Mouse (Mus musculus) 3T3-L1 (cell line): ENCODE data around the gene Sctr.

Experiments
- DNase-seq: peaks from one replicate; pipeline ENCODE4 v3.0.0-alpha.2; 2015; ENCODE audit warnings: low read depth, low spot score

Sctr gene

DNA sequence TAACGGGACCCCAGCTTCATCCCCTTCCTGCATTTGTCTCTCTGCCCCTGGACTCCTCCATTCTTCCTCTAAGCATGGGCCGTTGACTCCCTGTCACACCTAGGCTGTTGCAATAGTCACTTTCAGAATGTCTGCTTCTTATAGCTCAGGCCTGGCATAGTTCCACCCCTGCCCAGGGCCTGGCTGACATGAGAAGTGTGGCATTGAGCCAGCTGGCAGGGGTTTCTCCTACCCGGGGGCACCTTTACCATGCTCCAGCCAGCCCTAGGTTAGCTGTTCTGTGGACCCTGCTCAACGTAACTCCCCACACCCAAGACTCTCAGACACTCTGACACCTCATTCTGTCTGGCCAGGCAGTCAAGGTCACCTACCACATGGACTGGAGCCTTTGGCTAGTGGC, 21.0 kb downstream of the Sctr start:
- no peak for DNase-seq

DNA sequence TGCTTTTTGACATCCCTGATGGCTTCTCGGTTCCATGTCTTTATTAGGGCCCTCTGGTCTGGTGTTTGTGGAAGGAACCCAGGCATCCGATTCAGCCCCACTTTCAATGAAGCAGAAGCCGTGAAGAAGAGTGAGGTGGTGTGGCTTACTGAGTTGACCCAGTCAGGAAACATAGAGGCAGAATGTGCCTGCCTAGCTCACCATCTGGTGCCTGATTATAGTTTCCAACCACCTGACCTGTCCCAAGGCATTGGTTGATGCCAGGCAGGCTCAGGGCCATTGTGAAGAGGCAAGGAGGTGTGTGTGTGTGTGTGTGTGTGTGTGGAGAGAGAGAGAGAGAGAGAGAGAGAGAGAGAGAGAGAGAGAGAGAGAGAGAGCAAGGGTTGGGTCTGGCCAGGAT, 23.8 kb downstream of the Sctr start:
- no peak for DNase-seq

DNA sequence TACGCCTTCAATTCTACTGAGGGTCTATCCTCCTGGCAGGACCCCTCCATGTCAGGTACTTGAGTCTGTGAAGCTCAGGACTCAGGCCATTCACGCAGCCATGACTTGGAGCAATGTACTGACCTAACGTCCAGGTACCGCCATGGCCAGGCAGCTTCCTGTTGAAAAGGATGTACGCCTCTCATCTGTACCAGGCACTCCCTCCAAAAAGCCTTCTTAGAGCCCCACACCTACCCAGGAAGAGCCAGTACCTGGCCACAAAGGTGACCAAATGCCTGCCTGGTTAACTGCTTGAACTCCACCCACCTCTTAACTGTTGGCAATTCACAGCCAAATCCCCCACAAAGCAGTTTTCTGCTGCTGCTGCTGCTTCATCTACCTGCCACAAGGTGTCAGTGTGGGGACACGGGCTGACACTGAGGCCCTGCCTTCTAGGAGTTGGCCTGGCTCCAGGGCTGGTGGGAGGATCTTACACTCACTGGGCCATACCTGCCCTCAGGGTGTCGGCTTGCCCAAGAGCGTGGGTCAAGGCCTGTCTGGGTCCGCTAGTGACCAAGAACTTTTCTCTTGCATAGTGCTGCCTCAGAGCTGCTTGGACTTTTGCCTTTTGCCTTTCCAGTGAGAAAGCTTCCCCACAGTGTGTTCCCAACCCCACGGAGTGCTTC, 26.2 kb downstream of the Sctr start:
- peak; percentile 91 for DNase-seq

DNA sequence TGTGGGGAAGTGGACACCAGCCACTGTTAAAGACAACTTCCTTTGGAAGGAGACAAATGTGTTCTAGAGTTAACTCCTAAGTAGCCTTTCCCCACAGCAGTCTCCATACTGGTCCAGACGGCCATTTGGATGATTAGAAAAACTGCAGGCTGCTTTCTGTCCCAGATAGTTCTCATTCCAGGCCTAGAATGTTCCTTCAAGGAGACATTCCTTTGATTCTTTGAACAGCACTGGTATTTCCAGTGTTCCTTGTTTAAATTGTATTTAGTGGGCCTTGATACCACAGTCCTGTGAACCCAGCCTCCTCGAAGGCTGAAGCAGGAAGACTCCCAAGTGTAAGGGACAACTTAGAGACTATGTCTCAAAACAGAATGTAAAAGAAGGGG, 26.8 kb downstream of the Sctr start:
- no peak for DNase-seq

DNA sequence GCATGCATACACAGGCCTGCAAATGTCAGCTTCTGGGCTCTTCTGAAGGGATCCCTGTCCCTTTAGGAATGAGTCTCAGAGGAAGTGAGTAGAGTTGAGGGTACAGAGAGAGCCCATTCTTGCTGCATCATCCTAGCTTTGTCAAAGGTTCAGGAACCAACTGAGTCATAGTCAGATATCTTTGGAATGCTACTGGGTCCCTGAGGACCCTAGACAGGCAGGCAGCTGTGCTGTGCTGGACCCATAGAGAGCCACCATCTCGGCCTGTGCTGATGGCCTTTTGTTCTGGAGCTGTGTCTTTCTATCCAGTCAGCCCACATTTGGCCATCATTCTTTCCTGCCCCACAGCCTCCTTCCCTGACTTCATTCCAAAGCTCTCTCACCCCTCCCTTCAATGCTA, 28.1 kb downstream of the Sctr start:
- peak; percentile 67 for DNase-seq

DNA sequence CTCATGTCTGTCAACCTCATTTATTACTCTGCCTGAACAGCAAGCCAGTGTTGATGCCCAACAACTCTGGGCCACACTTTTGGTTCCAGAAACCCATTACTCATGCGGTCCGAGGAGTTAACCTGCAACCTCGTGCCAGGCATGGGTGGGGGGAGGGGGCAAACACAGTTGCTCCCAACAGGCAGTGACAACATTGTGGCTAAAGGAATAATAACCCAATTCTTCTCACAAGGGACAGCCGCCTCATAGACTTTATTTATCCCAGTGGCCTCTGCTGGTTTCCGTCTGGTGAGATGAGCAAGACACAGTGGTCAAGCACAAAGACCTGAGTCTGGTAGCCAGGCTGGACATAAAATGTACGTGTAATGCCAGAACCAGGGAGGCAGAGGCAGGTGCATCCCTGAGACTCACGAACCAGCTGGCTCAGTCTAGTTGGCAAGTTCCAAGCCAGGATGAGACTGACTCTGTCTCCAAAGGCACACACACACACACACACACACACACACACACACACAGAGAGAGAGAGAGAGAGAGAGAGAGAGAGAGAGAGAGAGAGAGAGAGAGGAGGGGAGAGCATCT, 28.9 kb downstream of the Sctr start:
- no peak for DNase-seq

DNA sequence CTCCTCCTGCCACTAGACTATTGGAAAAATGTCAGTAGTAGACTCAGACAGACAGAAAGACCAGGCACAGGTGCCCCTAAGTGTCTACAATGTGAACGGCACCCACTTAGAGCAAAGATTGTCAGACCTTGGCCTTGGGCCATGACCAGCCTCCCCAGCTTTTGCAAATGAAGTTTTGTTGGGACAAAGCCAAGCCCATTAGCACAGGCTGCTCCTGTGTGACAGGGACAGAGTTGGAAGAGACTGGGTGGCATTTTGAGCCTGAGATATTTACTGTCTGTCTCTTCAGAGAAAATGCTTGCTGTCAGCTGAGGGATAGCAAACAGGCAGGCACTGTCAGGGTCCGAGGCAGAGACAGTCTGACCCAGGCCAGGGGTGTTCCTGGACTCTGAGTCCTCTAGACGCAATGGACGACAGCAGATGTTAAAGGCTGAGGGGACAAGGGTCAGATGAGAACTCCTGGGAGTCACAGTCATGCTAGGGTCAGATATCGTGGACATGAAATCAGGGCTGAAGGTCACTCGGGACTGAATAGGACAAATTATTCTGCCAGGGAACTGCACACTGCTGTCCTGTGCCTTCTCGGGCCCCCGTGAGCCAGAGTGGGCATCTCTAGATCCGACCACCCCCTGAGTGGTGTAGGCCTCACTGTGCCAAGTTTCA, 30.5 kb downstream of the Sctr start:
- no peak for DNase-seq

DNA sequence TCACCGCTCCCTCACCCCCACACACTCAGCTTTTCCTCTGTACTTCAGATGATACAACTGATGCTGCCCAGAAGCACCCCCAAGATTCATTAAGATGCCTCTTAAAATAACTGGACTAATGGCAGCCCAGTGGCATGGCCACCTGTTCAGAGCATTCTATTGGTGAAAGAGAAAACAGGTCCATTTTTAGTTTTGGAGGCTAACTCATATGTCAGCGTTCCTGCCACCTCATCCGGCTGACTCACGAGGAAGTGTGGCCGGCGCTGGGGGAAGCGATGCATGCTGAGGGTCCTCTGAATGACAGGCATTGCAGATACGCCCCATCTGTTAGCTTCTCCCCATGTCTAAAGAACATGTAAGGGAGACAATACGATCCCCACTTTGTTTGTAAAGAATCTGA, 31.9 kb downstream of the Sctr start:
- no peak for DNase-seq

DNA sequence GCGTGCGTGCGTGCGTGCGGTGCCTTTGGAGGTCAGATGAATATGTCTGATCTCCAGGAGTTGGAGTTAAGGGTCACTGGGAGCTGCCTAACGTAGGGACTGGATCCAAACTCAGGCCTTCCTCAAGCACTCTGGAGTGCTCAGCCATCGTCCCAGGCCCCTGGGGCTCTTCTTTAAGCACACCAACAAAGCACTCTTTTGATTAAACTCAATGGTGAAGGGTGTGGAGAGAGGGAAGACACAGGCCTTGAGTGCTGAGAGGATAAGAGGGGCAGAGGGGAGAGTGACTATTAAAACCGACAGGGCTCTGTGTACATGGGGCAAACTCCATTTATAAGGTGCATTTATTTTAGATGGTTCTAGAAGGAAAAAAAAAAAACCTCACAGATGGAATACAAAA, 35.7 kb downstream of the Sctr start:
- DNase-seq, result no peak

DNA sequence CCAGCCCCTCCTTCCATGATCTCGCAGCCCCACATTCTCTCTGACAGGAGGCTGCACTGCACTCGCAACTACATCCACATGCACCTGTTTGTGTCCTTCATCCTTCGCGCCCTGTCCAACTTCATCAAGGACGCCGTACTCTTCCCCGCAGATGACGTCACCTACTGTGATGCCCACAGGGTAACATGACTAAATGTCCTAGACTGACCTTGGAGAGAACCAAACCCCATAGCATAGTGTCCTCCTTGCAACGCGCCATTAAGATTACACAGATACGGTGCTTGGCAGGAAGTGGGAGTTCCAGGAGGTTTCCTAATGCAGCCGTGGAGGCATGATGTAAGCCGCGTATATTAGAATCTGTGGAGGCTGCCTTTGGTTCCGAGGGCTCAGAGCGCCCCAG, 37.9 kb downstream of the Sctr start:
- DNase-seq, result no peak

DNA sequence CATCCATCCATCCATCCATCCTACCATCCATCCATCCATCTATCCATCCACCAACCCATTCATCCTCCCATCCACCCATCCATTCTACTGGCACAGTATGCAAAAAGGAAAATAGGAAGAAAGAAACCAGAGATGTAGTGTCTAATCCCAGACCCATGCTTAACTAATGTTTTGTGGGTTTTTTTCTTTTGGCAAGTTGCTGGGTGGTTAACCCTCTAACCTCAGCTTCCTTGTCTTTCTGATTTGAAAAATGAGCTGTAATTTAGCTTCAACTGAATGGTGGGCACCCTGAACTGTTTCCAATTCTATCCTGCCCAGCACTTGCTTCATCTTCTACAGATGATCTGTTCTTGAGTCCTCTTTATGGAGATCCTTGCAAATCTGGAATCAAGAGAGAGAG, 40.6 kb downstream of the Sctr start:
- no peak for DNase-seq

DNA sequence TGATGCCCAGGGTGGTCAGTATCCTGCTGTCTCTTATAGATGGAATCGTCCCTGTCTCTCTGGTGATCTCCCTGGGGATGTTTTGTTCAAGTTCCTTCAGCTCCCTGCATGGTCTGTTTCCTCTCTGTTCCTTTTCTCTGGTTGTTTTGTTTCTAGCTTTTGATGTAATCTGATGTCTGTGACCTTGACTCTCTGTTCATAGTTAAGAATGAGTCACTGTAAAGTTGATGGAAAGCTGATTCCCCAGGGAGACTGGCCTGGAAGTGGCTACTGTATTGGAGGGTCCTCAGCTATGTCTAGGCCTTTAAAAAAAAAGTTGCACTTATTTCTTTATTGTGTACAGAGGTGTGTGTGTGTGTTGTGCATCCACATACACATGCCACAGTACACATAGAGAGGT, 44.4 kb downstream of the Sctr start:
- DNase-seq, result peak; percentile 78

DNA sequence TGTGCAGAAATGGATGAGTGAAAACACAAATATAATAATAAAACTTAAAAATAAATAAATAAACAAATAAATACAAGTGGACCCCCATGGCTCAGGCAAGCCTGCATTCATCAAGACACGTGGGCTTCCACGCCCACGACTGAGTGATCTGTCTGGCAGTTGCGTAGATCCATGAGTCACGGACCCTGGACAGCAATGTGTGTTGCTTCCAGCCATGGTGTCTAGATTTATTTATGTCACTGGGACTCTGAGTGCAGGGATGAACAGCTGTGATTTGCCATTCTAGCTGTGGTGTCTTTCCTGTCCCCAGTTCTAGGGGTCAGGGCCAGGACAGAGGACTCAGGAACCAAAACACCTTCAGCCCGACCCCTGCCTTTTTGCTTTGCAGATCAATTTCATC, 48.3 kb downstream of the Sctr start:
- peak; percentile 82 for DNase-seq

DNA sequence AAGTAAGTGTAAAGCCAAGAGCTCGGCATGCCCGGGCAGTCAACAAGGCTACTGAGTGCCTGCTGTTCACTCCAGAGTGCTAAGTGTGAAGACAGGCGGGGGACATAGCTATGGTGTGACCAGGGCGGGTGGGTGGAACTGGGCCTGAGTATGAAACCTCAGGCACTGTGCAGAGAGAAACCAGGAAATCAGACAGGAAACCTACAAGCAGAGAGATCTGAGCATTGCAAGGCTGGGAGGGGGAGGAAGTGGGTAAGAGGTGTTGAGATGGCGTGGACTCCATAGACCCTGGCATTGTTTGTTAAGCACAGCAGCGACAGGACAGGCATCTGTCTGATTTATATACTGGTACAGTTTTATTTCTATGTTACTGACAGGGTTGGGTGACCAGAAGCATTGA, 48.8 kb downstream of the Sctr start:
- DNase-seq, result peak; percentile 34

DNA sequence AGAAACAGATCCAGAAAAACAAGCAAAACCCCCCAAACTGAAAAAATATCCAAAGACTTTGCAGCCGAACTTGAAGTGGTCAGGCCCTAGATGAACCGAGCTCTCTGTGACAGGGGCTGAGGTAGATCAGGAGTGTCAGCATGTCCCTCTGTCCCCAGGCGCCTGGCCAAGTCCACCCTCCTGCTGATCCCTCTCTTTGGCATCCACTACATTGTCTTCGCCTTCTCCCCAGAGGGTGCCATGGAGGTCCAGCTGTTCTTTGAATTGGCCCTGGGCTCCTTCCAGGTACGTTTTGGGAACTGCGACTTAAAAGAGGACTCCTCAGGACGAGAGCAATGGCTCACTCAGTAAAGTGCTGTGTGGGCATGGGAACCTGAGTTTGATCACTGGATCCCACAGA, 49.5 kb downstream of the Sctr start:
- DNase-seq, result no peak

DNA sequence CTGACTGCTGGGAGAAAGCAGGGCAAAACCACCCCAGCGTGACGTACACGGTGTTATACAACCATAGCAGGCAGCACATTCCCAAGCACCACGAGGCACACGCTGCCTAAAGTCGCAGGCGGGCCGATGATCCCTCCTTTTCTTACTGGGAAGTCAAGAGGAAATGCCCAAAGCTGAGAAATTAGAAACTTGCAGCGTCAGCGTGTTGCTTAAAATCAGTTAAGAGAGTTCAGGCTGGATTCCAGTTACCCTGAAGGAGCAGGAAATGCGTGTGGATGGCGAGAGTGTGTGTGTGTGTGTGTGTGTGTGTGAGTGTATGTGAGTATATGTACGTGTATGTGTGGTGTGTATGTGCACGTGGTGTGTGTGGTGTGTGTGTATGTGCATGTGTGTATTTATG, 50.4 kb downstream of the Sctr start:
- no peak for DNase-seq

DNA sequence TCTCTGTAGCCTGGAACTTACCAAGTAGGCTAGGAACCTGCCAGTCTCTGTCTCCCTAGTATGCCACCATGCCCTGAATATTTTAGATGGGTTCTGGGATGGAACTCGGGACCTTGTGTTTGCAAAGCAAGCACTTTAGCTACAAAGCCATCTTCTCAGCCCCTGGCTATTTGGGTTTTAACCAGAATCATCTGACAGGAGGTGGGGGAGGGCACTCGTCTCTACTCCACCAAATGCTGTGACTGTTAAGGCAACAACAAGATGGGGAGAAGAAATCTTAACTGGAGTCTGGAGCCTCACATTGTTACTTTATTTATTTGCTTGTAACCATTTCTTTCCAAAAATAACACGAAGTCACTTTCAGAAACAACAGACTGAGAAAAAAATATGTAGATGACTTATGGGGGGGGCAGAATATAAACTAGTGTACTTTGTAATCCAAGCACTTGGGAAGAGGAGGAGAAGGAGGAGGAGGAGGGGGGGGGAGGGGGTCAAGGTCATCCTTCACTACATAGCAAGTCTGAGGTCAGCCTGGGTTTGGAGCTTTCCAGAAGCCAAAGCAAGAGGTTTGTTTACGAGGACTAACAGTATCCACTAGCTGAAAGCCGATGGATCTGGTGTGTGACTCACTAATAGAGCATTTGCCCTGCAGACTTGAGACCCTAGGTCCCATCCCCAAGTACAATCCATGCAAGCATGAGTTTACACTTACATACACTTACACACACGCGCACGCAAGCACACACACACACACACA, 51.2 kb downstream of the Sctr start:
- no peak for DNase-seq

DNA sequence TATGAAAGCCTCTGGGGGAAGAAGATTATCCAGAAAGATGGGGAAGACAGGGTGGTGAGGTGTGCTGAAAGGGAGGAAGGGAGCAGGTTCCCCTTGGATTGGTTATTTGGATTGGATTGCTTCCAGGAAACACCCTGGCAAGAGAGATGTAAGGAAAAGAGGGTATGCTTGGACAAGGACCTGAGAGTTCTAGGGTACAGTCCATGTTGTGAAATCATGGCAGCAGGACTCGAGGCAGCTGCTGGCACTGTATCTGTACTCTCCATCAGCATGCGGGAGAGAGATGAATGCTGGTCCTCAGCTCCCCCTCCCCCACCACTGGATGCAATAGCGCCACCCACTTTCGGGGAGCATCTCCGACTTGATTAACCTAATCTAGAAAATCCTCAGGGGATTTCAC, 54.0 kb downstream of the Sctr start:
- no peak for DNase-seq

DNA sequence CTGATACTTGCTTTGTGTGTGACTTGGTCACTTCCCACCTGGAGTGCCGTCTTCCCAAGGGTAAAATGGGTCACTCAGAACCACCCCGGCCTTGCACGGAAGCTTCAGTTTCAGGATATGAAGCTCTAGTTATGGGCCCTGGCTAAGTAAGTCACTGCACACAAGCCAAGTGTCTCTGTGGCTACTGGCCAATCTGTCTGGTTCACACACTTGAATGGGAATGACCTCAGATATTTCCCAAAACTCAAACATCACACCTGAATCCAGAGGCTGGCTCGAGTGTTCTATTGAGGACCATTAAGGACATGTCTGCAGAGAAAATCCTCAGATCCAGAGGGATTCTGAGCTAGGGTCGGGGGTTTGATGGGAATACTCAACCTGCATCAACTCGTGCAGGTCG, 55.5 kb downstream of the Sctr start:
- no peak for DNase-seq

DNA sequence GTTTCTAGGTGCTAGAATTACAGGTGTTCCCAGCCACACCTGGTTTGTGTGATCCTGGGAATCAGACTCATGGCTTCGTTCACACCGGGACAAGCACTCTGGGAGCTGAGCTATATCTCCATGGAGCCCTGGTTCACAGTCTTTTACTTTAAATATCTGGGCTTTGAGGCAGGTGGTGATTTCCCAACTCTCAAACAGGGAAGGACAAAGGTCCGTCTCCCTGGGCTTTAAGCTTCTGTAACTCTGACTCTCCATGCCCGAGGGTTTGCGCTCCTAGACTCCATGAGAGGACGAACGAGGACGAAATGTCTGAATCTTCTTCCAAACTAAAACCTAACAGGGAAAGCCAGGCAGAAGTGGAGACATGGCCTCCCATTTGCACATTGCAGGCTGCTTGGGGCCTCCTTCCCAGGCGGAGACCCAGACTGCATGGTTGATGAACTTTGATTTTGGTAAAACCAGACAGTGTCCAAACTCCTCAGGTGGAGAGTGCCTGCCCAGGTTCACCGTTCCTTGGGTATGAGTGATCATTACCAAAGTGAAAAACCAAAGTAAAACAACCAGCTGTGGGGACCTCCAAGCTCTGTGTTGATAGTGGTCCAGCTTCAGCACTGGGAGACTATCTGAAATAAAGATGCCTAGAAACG, 57.5 kb downstream of the Sctr start:
- DNase-seq, result no peak

DNA sequence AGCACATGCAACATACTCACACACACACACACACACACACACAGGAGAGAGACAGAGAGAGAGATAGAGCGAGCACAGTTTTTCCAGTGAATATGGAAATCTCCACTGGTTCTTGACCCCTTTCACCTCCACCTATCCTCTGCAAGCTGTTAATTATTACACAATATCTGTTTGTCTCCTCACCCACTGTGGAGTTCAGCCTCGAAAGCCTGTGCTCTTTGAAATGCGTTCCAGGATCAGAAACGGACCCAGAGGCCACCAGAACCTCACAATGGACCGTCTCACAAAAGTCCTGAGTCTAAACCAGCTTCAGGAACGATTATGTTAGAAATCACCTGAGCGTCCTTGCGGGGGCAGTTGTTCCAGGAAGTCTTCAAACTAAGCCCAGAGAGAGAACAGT, 59.5 kb downstream of the Sctr start:
- no peak for DNase-seq

DNA sequence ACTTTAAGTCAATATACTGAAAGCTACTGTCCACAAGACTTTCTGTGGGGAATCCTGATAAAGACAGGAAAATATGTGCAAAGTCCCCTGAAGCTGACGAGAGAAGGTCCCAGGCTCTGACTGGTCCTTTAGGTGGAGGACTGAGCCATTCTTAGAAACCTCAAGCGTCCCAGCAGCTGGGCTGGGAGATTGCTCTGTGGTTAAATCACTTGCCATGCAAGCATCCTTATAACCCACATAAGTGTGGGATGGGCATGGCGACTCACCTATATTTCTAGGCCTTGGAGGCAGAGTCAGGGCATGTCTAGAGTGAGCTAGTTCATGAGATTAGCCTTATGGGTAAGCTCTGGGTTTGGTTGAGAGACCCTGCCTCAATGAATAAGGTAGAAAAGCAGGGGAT, 59.9 kb downstream of the Sctr start:
- peak; percentile 61 for DNase-seq
